Mouse (Mus musculus) layer of hippocampus, postnatal 36 days (tissue): ENCODE data around the gene Thap4. TPM values are rescaled to one million over a fixed set of nuclear protein-coding genes. Genes with fewer than 3 reads are reported as not detected.

Experiments
- DNase-seq, 2 experiments: peaks; one replicate each; pipeline ENCODE4 v3.0.0; 2022
- total RNA-seq, 2 experiments: library from RNA; stranded (reverse); gene quantifications; 2 replicates each; pipeline ENCODE4 v1.2.3; 2021

Gene Thap4
- total RNA-seq, 2 experiments from 2014 or later = 34.2 to 34.3 TPM

DNA sequence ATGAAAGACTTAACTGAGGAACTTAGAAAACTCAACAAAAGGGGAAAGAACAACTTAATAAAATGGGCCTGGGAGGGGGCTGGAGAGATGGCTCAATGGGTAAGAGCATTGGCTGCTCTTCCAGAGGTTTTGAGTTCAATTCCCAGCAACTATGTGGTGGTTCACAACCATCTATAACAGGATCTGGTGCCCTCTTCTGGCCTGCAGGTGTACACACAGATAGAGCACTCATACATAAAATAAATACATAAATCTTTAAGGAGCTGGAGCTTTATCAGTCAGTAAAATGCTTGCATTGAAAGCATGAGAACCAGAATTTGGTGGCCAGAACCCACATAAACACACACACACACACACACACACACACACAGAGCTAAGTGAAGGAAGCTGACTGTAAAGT lies 11.8 kb downstream of the Thap4 start:
- no peak for DNase-seq

DNA sequence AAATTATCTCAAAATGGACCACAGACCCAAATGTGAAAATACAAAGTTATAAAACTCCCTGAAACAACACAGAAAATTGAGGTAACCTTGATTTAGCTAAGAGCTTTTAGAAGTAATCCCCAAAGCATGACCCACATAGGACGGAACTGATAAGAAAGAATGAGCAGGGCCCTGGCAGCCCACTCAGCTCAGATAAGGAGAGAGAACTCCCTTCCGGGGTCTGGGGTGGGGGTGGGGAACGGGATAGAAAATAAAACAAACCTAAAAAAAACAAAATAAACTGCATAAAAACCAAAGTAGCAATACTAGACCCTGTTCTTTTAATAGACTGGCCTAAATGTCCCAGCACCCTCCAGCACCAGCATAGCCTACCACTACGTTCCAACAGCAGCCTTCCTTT lies 12.7 kb downstream of the Thap4 start:
- no peak for DNase-seq

DNA sequence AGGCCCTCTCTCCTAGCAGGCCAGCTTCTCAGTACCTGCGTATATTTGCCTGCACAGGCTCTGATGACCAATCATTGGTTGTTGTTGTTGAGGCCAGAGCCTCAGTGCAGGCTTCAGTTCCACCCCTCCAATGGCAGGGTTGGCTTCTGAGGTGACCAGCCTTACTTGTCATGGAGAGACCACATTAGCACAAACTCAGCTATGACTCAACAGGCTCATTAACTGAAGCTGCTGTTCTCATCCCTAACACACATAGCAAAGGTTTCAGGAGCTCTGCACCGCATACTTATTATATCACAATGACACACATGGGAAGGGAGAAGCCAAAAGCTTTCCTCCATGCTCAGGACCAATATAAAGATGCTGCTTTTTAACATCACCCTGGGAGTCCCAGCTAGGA lies 14.0 kb downstream of the Thap4 start:
- no peak for DNase-seq

DNA sequence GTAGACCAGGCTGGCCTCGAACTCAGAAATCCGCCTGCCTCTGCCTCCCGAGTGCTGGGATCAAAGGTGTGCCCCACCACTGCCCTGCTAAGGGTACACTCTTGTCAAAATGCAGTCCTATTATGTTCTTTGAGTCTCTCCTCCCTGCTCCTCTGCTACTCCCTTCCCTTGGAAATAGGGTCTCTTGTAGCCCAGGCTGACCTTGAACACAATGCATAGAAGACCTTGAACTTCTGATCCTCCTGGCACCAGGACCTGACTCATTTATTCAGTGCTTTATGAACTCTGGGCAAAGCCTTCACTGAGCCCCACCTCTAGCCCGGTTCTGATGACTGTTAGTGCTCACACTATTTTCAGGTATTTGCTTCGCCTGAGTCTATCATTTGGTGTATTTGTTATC lies 17.0 kb downstream of the Thap4 start:
- no peak for DNase-seq

DNA sequence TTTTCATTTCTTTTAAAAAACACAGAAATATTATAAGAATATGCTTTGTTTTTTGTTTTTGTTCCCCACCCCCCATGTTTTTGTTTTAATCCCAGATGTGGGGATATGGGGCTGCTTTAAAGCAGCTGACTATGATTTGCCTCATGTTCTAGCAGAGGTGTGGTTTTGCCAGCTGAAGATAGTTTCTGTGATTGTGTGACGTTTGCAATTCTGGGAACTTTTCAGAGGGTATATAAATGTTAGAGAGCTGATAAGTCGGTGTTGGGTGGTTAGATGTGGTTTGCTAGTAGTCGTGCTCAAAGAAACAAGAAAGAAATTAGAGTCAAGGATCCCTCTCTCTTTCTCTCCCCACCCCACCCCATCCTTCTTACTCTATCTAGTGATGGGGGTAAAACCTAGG lies 18.8 kb downstream of the Thap4 start:
- no peak for DNase-seq

GRCm38 (mm10) chr1:93731880-93732281 lies 22.8 kb downstream of the Thap4 start:
- DNase-seq = no peak

GRCm38 (mm10) chr1:93731103-93731502 lies 23.6 kb downstream of the Thap4 start:
- no peak for DNase-seq

DNA sequence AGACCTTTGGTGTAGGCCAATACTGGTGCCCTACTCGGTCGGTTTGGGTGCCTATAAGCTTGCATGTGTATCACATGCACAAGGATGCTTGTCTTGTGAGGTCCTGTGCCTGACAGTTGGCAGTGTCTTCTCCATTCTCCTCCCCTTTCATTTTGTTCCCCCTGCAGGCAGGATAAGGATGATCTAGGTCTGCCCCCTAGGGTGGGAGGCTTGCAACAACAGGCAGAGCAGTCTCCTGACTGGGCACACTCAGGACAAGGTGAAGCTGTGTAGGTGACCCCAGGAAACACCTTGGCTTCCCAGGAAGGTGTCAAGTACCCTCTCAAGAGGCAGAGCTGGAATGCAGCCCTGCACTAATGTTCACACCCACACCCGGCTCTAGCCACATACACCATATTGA lies 27.7 kb downstream of the Thap4 start:
- DNase-seq = peak; percentile 45 to 54

DNA sequence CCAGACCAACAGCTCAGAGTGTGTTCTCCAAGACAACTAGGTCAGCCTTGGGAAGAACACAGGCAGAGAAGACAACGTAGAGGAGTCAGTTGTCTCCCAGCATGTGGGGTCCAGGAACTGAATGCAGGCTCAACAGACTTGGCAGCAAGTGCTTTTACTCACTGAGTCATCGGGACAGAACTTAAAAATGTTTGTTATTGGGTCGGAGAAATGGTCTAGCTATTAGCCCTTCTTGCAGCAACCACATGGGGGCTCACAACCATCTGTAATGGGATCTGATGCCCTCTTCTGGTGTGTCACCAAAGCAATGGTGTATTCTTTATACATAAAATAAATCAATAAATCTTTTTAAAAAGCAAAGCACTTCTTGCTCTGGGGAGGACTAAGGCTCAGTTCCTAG lies 28.5 kb downstream of the Thap4 start:
- DNase-seq = no peak

DNA sequence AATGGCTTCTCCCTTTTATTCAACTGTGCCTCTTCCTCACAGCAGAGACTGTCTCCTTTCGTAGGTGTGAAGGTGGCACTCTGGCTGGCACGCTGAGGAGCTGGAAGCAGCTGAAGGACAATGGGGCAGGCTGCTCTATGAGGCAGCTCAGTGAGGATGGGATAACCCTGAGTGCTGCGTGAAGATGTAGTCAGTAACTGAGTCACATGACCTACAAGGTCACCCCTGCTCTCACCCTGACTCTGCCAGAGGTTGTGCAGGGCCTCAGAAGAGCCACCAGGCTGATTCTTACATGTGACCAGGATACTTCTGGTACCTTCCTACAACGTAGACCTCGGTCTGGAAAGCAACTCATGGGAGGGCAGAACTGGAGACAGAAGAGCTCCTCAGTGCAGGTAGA lies 29.0 kb downstream of the Thap4 start:
- no peak for DNase-seq

DNA sequence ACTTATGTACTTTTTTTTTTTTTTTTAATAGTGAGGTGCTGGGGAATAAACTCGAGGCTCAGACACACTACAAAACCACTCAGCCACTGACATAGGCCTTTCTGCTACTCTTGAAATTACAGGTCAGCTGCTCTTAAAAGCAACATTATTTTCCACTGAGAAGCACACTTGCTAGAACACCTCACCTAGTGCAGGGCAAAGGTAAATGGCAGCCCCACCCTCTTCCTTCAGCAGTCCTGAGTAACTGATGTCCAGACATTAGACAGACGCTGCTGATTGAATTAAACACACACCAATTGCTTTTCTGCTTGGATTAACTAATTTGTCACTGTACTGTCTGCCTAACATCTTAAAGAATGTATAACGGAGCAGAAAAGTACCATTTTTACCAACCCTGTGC lies 30.0 kb downstream of the Thap4 start:
- no peak for DNase-seq

DNA sequence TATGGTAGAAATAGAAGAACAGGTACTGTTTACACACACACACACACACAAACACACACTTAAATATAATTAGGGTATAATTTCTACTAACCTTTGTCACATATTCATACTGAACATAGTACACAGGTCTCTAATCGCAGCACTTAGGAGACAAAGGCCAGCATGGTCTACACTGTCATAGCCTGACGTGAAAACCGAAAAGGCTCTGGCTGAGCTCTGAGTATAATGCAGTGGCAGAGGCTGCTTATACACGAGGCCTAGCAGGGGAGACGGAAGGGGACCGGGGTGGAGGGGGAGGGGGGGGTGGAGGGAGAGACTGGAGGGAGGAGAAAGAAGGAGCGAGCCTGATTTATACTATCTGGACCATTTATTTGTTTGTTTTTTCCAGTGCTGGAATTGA lies 33.1 kb downstream of the Thap4 start:
- no peak for DNase-seq

- DNase-seq = no peak
These were observed 38.5 kb downstream of the Thap4 start for GRCm38 (mm10) chr1:93716166-93716565.

DNA sequence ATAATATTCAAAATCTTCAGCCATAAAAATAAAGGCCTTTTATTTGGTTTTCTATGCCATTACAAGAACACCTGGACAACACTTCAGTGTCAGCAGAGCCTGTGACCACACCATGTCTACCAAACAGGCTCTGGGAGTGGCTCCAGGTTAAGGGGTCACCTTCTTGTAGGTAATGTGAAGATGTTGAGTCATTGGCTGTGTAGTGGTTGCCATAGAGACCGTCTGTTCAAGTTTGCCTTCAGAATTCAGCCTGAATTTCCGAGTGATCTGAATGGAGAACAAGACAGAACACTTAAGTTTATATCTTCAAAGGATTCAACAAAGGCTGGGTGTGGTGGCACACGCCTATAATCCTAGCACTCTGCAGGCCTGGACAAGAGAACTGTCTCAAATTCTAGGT lies 49.3 kb downstream of the Thap4 start:
- DNase-seq = no peak

DNA sequence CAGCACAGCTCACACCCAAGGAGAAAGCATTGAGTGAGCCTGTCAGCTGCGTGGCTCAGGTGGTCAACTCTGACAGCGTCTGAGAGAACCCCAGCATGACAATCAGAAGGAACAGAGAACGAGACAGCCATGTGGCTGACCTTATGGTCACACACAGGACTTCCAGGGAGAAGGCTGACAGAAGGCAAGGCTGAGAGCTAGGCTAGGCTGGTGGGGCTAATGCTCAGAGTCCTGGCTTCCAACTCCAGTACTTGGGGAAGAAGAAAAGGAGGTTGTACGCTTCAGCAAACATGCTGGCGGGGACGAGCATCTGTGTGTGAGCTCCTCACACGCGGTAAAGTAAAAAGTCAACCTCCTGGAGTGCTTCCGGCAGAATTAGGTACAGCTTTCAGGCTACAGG lies 50.3 kb downstream of the Thap4 start:
- DNase-seq = no peak

GRCm38 (mm10) chr1:93703472-93704048 lies 51.1 kb downstream of the Thap4 start:
- DNase-seq = no peak

GRCm38 (mm10) chr1:93702106-93702505 lies 52.6 kb downstream of the Thap4 start:
- no peak for DNase-seq

DNA sequence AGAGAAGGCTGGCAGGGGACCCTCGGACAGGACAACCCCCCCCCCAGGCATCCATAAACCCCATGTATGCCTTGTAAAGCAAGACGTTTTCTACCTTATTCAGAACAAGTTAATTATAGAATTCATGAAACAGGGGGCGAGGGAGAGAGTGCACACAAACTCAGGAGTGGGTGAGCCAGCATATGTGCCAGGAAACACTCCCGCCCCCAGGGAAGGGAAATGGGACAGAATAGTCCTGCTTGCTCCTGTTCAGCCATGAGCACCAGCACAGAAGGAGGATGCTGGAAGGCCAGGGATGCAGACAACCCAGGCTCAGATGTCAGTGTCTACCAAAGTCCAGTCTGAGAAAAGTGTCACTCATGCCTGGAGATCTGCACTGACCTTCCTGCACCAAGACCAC lies 55.5 kb downstream of the Thap4 start:
- no peak for DNase-seq

- DNase-seq = no peak
These were observed 57.3 kb downstream of the Thap4 start for GRCm38 (mm10) chr1:93697317-93697716.

DNA sequence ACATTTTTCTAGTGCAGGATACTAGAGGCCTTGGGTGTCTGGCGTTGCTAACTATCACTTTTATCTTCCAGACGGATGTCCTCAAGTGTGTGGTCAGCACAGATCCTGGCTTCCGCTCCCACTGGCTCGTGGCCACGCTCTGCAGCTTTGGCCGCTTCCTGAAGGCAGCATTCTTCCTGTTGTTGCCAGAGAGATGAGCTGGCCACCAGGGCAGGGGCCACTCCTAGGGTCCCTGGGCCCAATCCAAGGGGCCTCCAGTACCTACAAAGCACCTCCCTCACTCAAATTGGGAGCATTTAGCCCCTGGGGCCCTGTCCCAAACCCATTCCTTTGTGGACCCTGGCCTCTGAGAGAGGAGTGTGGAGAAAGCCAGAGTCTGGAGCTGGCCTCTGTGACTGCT lies 59.7 kb downstream of the Thap4 start:
- no peak for DNase-seq

- no peak for DNase-seq
These were observed 60.7 kb downstream of the Thap4 start for GRCm38 (mm10) chr1:93693943-93694342.

GRCm38 (mm10) chr1:93693502-93693901 lies 61.2 kb downstream of the Thap4 start:
- DNase-seq = no peak

DNA sequence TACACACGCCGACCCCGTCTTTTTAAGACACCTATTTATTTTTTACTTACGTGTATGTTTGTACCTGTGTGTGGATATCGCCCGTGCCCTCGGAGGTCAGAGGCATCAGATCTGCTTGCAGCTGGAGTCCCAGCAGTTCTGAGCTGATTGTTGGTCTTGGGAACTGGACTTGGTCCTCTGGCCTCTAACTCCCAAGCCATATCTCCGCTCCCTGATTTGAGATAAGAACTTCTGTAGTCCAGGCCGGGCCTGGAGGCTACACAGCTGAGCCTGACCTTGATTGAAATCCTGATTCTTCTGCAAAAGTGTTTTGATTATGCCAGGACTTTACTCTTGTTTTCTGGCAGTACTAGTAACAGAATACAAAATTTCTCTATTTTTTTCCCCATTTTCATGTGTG lies 61.9 kb downstream of the Thap4 start:
- no peak for DNase-seq

- DNase-seq = peak; percentile 39
These were observed 62.8 kb downstream of the Thap4 start for GRCm38 (mm10) chr1:93691786-93692357.

DNA sequence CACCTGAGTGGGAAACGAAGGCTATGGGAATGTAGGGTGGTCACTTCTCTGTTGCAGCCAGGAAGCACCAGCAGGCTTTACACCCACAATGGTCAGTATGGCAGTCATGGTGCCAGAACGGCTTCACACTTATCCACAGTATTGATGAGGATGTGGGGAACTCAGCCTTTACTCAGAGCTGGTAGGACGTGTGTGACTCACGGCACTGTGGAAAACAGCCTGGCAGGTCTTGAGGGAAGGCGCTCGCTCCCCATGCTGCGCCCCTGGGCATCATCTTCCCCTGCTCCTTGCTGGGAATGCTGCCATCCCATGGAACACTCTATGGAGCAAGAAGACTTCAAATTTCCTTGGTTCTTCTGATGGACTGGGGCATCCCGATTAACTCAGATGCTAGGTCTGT lies 63.6 kb downstream of the Thap4 start:
- DNase-seq = no peak
